Mouse (Mus musculus): ENCODE measurements around the gene Tmem87a. TPM values are rescaled to one million over a fixed set of nuclear protein-coding genes. Genes with fewer than 3 reads are reported as not detected.

Gene Tmem87a
- polyA plus RNA-seq, 1 experiment from 2014 or later, result 8.3 TPM

DNA sequence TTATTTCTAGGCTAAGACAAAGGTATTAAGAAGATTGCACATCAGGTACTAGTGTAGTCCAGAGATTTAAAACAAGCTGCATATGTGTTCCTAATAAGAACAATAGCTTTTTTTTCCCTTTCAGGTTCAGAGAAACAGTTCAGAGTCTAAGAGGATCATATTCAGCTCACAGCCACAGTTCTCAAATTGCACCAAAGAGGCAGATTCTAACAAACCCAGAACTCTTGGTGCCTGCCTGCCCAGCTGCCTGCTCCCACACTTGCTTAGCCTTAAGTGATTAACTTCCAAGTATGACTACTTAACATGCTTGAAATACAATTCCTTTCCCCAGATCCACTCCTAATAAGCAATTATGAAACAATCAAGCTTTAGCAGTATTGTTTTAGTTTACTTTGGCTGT lies 10.2 kb upstream of the Tmem87a start:
- no peak for ATAC-seq (ENCODE audit: insufficient number of reproducible peaks, low FRiP score, low TSS enrichment, low read depth)
- no peak for DNase-seq (ENCODE audit: low spot score)
- H3K36me3 ChIP-seq (ENCODE audit: control insufficient read depth, insufficient read depth, low read length), result no peaks in the 10 kb centered on the region
- no peak overlapping the region for H3K9ac ChIP-seq (ENCODE audit: low read length)
- H3K4me3 ChIP-seq (ENCODE audit: low read depth, low read length), result no peak overlapping the region
- no peaks in the 10 kb centered on the region for H3K27me3 ChIP-seq (ENCODE audit: control insufficient read depth, insufficient read depth, low read length)
- no peak overlapping the region for H3K27ac ChIP-seq (replicated peaks; ENCODE audit: low read depth, low read length)
- H3K4me2 ChIP-seq (ENCODE audit: low read depth, severe bottlenecking), result no peak overlapping the region
- no peaks in the 10 kb centered on the region for H3K9me3 ChIP-seq (ENCODE audit: control insufficient read depth, low read length)
- H3K4me1 ChIP-seq (ENCODE audit: control insufficient read depth, insufficient read depth, low read length), result no peaks in the 10 kb centered on the region

- no peak overlapping the region for H3K27ac ChIP-seq (replicated peaks; ENCODE audit: low read depth, low read length)
- H3K27me3 ChIP-seq (ENCODE audit: control insufficient read depth, insufficient read depth, low read length), result no peaks in the 10 kb centered on the region
- no peaks in the 10 kb centered on the region for H3K4me1 ChIP-seq (ENCODE audit: control insufficient read depth, insufficient read depth, low read length)
- H3K9me3 ChIP-seq (ENCODE audit: control insufficient read depth, low read length), result no peaks in the 10 kb centered on the region
- H3K36me3 ChIP-seq (ENCODE audit: control insufficient read depth, insufficient read depth, low read length), result no peaks in the 10 kb centered on the region
- no peak overlapping the region for H3K9ac ChIP-seq (ENCODE audit: low read length)
- DNase-seq (ENCODE audit: low spot score) (no peak), ATAC-seq (ENCODE audit: insufficient number of reproducible peaks, low FRiP score, low TSS enrichment, low read depth) (no peak)
- H3K4me3 ChIP-seq (ENCODE audit: low read depth, low read length), result no peak overlapping the region
- WGBS, result 90% methylated on average over 3 of the region's 3 CpGs
- no peak overlapping the region for H3K4me2 ChIP-seq (ENCODE audit: low read depth, severe bottlenecking)
Observed at GRCm38 (mm10) chr2:120411096-120411628, 7.2 kb upstream of the Tmem87a start.

DNA sequence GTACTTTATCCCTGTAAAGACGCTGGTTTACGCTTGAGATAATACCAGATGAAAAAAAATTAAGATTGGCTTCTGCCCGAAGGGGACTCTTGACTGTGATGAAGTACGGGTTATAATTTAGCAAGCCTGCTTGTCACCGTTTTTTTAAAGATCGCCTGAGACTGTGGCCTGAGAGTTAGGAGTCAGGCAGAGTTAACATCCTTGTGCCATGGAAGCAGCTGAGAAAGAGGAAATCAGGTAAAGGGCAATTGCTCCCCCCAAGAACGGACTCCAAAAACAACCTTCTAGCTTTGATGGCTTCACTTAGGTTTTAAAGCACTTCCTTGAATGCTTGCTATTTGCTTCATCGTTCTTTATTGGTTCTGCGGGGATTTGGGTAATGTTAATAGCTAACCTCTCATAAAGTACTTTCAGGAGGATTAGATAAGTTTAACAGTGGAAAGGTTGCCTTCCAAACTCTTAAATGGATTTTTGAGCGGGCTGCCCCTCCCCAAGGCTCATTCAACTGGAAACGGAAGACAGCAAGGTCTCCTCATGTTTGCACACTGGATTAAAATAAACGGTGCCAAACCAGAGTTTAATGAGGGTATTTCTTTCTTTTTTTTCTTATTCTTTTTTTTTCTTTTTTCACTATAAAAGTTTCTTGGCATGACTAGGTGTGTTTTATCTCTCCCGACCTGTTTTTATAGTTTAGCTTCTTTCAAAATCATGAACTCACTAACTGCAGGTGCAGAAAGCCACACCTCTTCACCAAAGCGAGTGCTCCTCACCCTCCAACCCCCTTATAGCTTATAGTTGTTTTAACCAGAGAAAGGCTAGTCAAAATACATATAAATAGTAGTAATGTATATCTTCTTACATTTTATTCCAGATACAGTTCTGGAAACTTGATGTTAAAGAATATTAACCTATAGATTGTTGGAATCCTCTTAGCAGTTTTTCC lies 1.2 kb upstream of the Tmem87a start:
- peak overlapping the region; percentile 79 for H3K4me2 ChIP-seq (ENCODE audit: low read depth, severe bottlenecking)
- H3K36me3 ChIP-seq (ENCODE audit: control insufficient read depth, insufficient read depth, low read length), result no peaks in the 10 kb centered on the region
- 0 out of 2 replicates have a peak overlapping the region, but pooled peaks have one; percentile 90 for H3K27ac ChIP-seq (replicated peaks; ENCODE audit: low read depth, low read length)
- WGBS, result 36% methylated on average over 14 of the region's 14 CpGs
- H3K27me3 ChIP-seq (ENCODE audit: control insufficient read depth, insufficient read depth, low read length), result no peaks in the 10 kb centered on the region
- no peak for DNase-seq (ENCODE audit: low spot score)
- no peaks in the 10 kb centered on the region; the same call in 1 of the 2 replicates for H3K4me1 ChIP-seq (ENCODE audit: control insufficient read depth, insufficient read depth, low read length)
- peak overlapping the region; percentile 83 for H3K9ac ChIP-seq (ENCODE audit: low read length)
- no peak for ATAC-seq (ENCODE audit: insufficient number of reproducible peaks, low FRiP score, low TSS enrichment, low read depth)
- no peaks in the 10 kb centered on the region for H3K9me3 ChIP-seq (ENCODE audit: control insufficient read depth, low read length)
- peak overlapping the region; percentile 70 for H3K4me3 ChIP-seq (ENCODE audit: low read depth, low read length)

DNA sequence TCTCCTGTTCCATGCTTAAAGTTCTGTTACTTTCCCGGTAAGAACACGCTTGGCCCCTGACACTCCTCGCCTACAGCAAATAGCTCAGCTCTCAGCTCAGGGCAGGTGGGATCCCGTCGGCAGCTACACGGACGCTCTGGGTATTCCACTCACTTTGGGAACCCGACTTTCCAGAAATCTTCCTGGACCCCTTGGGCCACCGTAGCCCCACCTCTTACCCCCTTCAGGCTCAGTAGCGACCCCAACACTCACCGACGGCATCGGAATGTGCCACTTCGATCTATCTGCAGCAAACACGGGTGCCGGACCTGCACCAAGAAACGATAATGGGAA lies 294 bp downstream of the Tmem87a start, which contains the start of gene Ganc:
Ganc (plus strand) TSS at position 244 of the 333 bp plus-strand sequence.
- Histone ChIP-seq H3K4me2 (ENCODE audit: low read depth, severe bottlenecking) (peak within 1 kb of the TSS; percentile 79), H3K4me3 (ENCODE audit: low read depth, low read length) (peak within 1 kb of the TSS; percentile 70), H3K27ac (replicated peaks; ENCODE audit: low read depth, low read length) (peak within 1 kb of the TSS; percentile 90), H3K4me1 (ENCODE audit: control insufficient read depth, insufficient read depth, low read length) (no peaks in the 10 kb centered on the region; the same call in 1 of the 2 replicates), H3K9me3 (ENCODE audit: control insufficient read depth, low read length) (no peaks in the 10 kb centered on the region), H3K27me3 (ENCODE audit: control insufficient read depth, insufficient read depth, low read length) (no peaks in the 10 kb centered on the region), H3K9ac (ENCODE audit: low read length) (peak within 1 kb of the TSS; percentile 83), H3K36me3 (ENCODE audit: control insufficient read depth, insufficient read depth, low read length) (no peaks in the 10 kb centered on the region)
- DNase-seq (ENCODE audit: low spot score), result no peak
- ATAC-seq (ENCODE audit: insufficient number of reproducible peaks, low FRiP score, low TSS enrichment, low read depth), result peak; percentile 82
- under 1% methylated on average over 17 of the region's 17 CpGs for WGBS

DNA sequence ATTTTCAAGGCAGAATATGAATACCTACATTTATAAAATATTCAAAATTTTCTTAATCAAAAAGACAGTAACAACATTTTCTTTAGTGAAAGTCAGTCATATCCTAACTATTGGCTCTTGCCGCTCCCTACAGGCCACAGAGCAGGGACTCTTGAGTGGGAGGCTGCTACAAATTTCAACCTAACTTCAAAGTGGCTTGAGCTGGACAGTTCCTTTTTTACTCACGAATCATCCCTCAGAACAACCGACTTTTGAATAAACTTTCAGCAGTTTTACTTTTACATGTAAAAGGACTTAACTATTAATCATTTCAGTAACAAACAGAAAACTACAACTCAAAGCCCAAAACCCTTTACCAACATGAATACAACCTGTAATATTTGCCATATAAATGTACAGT lies 1.1 kb downstream of the Tmem87a start:
- ATAC-seq (ENCODE audit: insufficient number of reproducible peaks, low FRiP score, low TSS enrichment, low read depth), result no peak
- no peaks in the 10 kb centered on the region for H3K9me3 ChIP-seq (ENCODE audit: control insufficient read depth, low read length)
- H3K27me3 ChIP-seq (ENCODE audit: control insufficient read depth, insufficient read depth, low read length), result no peaks in the 10 kb centered on the region
- H3K4me2 ChIP-seq (ENCODE audit: low read depth, severe bottlenecking), result peak overlapping the region; percentile 79
- 58% methylated on average over 3 of the region's 3 CpGs for WGBS
- no peak overlapping the region for H3K9ac ChIP-seq (ENCODE audit: low read length)
- no peak for DNase-seq (ENCODE audit: low spot score)
- H3K27ac ChIP-seq (replicated peaks; ENCODE audit: low read depth, low read length), result no peak overlapping the region
- H3K4me1 ChIP-seq (ENCODE audit: control insufficient read depth, insufficient read depth, low read length), result no peaks in the 10 kb centered on the region; the same call in 1 of the 2 replicates
- H3K4me3 ChIP-seq (ENCODE audit: low read depth, low read length), result peak overlapping the region; percentile 70
- H3K36me3 ChIP-seq (ENCODE audit: control insufficient read depth, insufficient read depth, low read length), result no peaks in the 10 kb centered on the region

DNA sequence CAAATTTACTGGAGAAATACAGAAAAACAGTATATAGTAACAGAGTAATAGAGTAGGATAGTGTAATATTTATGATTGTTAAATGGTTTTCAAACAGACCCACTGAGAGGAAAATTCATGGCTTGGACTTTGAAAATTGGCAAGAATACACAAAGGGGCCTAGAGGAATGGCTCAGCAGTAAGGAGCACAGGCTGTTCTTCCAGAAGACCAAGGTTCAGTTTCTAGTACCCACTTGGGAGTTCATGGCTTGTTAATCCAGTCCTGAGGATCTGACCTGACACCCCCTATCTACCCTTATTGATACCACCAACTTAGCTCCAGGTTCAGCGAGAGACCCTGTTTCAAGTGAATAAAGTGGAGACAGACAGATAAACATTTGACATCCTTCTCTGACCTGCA lies 6.0 kb downstream of the Tmem87a start:
- 94% methylated on average over 1 of the region's 1 CpGs for WGBS
- DNase-seq (ENCODE audit: low spot score), result no peak

GRCm38 (mm10) chr2:120392406-120392805 lies 11.5 kb downstream of the Tmem87a start:
- no peak overlapping the region for H3K27ac ChIP-seq (replicated peaks; ENCODE audit: low read depth, low read length)
- H3K9me3 ChIP-seq (ENCODE audit: control insufficient read depth, low read length), result no peaks in the 10 kb centered on the region
- H3K4me2 ChIP-seq (ENCODE audit: low read depth, severe bottlenecking), result no peak overlapping the region
- H3K9ac ChIP-seq (ENCODE audit: low read length), result no peak overlapping the region
- DNase-seq (ENCODE audit: low spot score), result no peak
- no peak for ATAC-seq (ENCODE audit: insufficient number of reproducible peaks, low FRiP score, low TSS enrichment, low read depth)
- H3K36me3 ChIP-seq (ENCODE audit: control insufficient read depth, insufficient read depth, low read length), result peaks cover 5% of the 10 kb centered on the region
- H3K4me3 ChIP-seq (ENCODE audit: low read depth, low read length), result no peak overlapping the region
- H3K4me1 ChIP-seq (ENCODE audit: control insufficient read depth, insufficient read depth, low read length), result no peaks in the 10 kb centered on the region
- H3K27me3 ChIP-seq (ENCODE audit: control insufficient read depth, insufficient read depth, low read length), result no peaks in the 10 kb centered on the region

More for the DNA sequence above, 6.0 kb downstream of the Tmem87a start:
- Histone ChIP-seq H3K4me3 (ENCODE audit: low read depth, low read length) (no peak overlapping the region), H3K27ac (replicated peaks; ENCODE audit: low read depth, low read length) (no peak overlapping the region), H3K4me1 (ENCODE audit: control insufficient read depth, insufficient read depth, low read length) (no peaks in the 10 kb centered on the region; the same call in 1 of the 2 replicates), H3K27me3 (ENCODE audit: control insufficient read depth, insufficient read depth, low read length) (no peaks in the 10 kb centered on the region), H3K9me3 (ENCODE audit: control insufficient read depth, low read length) (no peaks in the 10 kb centered on the region), H3K36me3 (ENCODE audit: control insufficient read depth, insufficient read depth, low read length) (no peaks in the 10 kb centered on the region; the same call in 1 of the 2 replicates), H3K4me2 (ENCODE audit: low read depth, severe bottlenecking) (no peak overlapping the region), H3K9ac (ENCODE audit: low read length) (no peak overlapping the region)
- no peak for ATAC-seq (ENCODE audit: insufficient number of reproducible peaks, low FRiP score, low TSS enrichment, low read depth)

DNA sequence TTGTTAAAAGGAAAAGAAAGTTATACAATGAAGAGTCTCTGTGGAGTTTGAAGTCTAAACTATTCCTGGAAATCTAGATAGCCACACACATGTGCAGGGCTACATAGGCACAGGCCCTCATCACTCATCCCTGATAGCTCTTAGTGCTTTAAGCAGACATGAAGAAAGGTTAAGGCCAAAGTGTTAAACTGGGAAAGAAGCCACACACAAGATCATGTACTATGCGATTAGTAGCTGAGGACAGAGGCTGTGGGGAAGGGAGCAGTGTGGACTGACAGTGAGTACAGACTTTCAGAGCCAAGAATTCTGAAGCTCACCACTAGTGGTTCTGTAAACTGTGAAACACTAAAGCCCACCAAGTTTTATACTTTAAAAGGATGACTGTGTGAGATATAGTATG lies 13.0 kb downstream of the Tmem87a start:
- Histone ChIP-seq H3K9ac (ENCODE audit: low read length) (no peak overlapping the region), H3K9me3 (ENCODE audit: control insufficient read depth, low read length) (no peaks in the 10 kb centered on the region), H3K27me3 (ENCODE audit: control insufficient read depth, insufficient read depth, low read length) (no peaks in the 10 kb centered on the region), H3K27ac (replicated peaks; ENCODE audit: low read depth, low read length) (no peak overlapping the region), H3K4me1 (ENCODE audit: control insufficient read depth, insufficient read depth, low read length) (no peaks in the 10 kb centered on the region), H3K4me2 (ENCODE audit: low read depth, severe bottlenecking) (no peak overlapping the region), H3K4me3 (ENCODE audit: low read depth, low read length) (no peak overlapping the region), H3K36me3 (ENCODE audit: control insufficient read depth, insufficient read depth, low read length) (peaks cover 5% of the 10 kb centered on the region)
- DNase-seq (ENCODE audit: low spot score) (no peak), ATAC-seq (ENCODE audit: insufficient number of reproducible peaks, low FRiP score, low TSS enrichment, low read depth) (no peak)
- 96% methylated on average over 1 of the region's 1 CpGs for WGBS

Data from limb, embryonic 11.5 days (tissue).